Mouse (Mus musculus) kidney, embryonic 16.5 days (tissue): ENCODE data around the gene Tnni1. TPM values are rescaled to one million over a fixed set of nuclear protein-coding genes. Genes with fewer than 3 reads are reported as not detected.

ENCODE experiments used
- ATAC-seq: fragments of 200-750 bp; cut with Nextera tagmentation; 2 replicates; pipeline ENCODE4 v1.8.0; 2017; ENCODE audit warnings: moderate TSS enrichment; ENCODE audit not compliant: low FRiP score, low TSS enrichment
- H3K27ac ChIP-seq: fragments of 300-500 bp; sonication (generic); 2 replicates; pipeline ENCODE4 v1.5.1; 2014; ENCODE audit warnings: low read length
- H3K27me3 ChIP-seq: fragments of 300-500 bp; sonication (generic); 2 replicates; pipeline ENCODE4 v1.6.1; 2014; ENCODE audit warnings: low read length, control low read depth, mixed read lengths; ENCODE audit not compliant: insufficient read depth
- H3K36me3 ChIP-seq: fragments of 300-500 bp; sonication (generic); 2 replicates; pipeline ENCODE4 v1.6.1; 2014; ENCODE audit warnings: low read length, control low read depth, mixed read lengths; ENCODE audit not compliant: insufficient read depth
- H3K4me1 ChIP-seq: fragments of 300-500 bp; sonication (generic); 2 replicates; pipeline ENCODE4 v1.6.1; 2014; ENCODE audit warnings: low read length, control low read depth, mixed read lengths; ENCODE audit not compliant: insufficient read depth
- H3K4me2 ChIP-seq: fragments of 300-500 bp; sonication (generic); replicated peaks from 2 replicates; pipeline ENCODE4 v1.6.1; 2014; ENCODE audit warnings: low read depth, low read length
- H3K4me3 ChIP-seq: fragments of 300-500 bp; sonication (generic); 2 replicates; pipeline ENCODE4 v1.5.1; 2014; ENCODE audit warnings: mild to moderate bottlenecking, low read length
- H3K9ac ChIP-seq: fragments of 300-500 bp; sonication (generic); replicated peaks from 2 replicates; pipeline ENCODE4 v1.6.1; 2014; ENCODE audit warnings: low read length
- H3K9me3 ChIP-seq: fragments of 300-500 bp; sonication (generic); 2 replicates; pipeline ENCODE4 v1.6.1; 2016; ENCODE audit warnings: low read length, control low read depth
- WGBS: fragments of 180-500 bp; shearing (Covaris S2); extraction: QIAGEN DNeasy Blood & Tissue Kit; methylation state at CpG from one replicate; pipeline ENCODE4 v1.1.7; 2014; 5-methylcytosine and 5-hydroxymethylcytosine counted together
- polyA plus RNA-seq: library from polyadenylated mRNA; unstranded; fragments of >200 nt; fragmentation: Nextera tagmentation; extraction: Ambion mirVana; gene quantifications from 2 replicates; pipeline ENCODE4 v1.2.1, GENCODE M21; 2015

Tnni1 gene
- polyA plus RNA-seq, 1 experiment from 2014 or later: 23.5 TPM

- Histone ChIP-seq H3K27me3 (no peaks in the 10 kb centered on the region), H3K4me1 (peaks cover 68% of the 10 kb centered on the region), H3K9me3 (no peaks in the 10 kb centered on the region), H3K9ac (peak within 1 kb of the TSS; percentile 96), H3K36me3 (peaks cover 15% of the 10 kb centered on the region; the same call in 1 of the 2 replicates), H3K4me3 (peak within 1 kb of the TSS; percentile 74), H3K4me2 (peak within 1 kb of the TSS; percentile 84), H3K27ac (peak within 1 kb of the TSS; percentile 85)
- WGBS: under 1% methylated on average over 88 of the region's 90 CpGs
- peak; percentile 84 for ATAC-seq
Observed at GRCm38 (mm10) chr1:135765645-135766591, 13.3 kb upstream of the Tnni1 start, which contains the start of gene Phlda3. Gene Phlda3 (plus strand): TSS chr1:135766119.

GRCm38 (mm10) chr1:135766592-135767306 is 12.5 kb upstream of the Tnni1 start:
- Histone ChIP-seq H3K4me3 (peak overlapping the region; percentile 74), H3K27me3 (no peaks in the 10 kb centered on the region), H3K9me3 (no peaks in the 10 kb centered on the region), H3K27ac (peak overlapping the region; percentile 85), H3K9ac (peak overlapping the region; percentile 96), H3K4me1 (peaks cover 76% of the 10 kb centered on the region), H3K4me2 (peak overlapping the region; percentile 84), H3K36me3 (peaks cover 15% of the 10 kb centered on the region; the same call in 1 of the 2 replicates)
- WGBS: 10% methylated on average over 30 of the region's 30 CpGs
- peak; percentile 4; the same call in 1 of the 2 replicates for ATAC-seq

DNA sequence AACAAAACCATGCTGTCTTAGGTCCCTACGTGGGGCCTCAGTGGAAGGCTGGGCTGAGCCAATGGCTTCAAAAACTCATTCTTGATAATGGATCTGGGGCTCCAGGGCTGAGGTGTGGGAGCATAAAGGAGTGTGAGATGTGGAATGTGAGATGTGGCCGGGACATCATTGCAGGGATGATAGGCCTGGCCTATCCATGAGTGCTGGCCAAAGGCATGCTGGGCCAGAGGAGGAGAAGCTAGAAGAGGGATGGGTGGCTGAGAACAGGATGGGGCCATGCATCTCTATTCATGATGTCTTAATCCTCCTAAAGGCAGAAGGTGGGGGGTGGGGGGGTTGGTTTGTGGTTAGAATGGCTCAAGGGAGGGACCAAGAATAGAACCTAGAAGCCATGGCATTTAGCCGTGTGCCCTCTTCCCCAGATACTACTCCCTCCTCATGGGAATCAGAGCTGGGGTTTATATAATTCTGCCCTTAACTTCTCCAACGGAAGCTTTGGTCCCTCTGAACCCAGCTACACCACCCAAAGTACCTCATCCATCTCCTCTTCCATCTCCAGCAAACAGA is 11.8 kb upstream of the Tnni1 start:
- 40% methylated on average over 4 of the region's 4 CpGs for WGBS
- ATAC-seq: no peak
- Histone ChIP-seq H3K4me3 (peak overlapping the region; percentile 74), H3K9me3 (no peaks in the 10 kb centered on the region), H3K27ac (peak overlapping the region; percentile 85), H3K4me2 (peak overlapping the region; percentile 84), H3K27me3 (no peaks in the 10 kb centered on the region), H3K36me3 (peaks cover 15% of the 10 kb centered on the region; the same call in 1 of the 2 replicates), H3K9ac (peak overlapping the region; percentile 96), H3K4me1 (peaks cover 80% of the 10 kb centered on the region)

GRCm38 (mm10) chr1:135768400-135768799 is 10.8 kb upstream of the Tnni1 start:
- Histone ChIP-seq H3K4me1 (peaks cover 79% of the 10 kb centered on the region), H3K27me3 (no peaks in the 10 kb centered on the region), H3K36me3 (peaks cover 15% of the 10 kb centered on the region; the same call in 1 of the 2 replicates), H3K27ac (no peak overlapping the region), H3K4me2 (peak overlapping the region; percentile 84), H3K9ac (no peak overlapping the region), H3K9me3 (no peaks in the 10 kb centered on the region), H3K4me3 (peak overlapping the region; percentile 74)
- 92% methylated on average over 2 of the region's 2 CpGs for WGBS
- no peak for ATAC-seq

DNA sequence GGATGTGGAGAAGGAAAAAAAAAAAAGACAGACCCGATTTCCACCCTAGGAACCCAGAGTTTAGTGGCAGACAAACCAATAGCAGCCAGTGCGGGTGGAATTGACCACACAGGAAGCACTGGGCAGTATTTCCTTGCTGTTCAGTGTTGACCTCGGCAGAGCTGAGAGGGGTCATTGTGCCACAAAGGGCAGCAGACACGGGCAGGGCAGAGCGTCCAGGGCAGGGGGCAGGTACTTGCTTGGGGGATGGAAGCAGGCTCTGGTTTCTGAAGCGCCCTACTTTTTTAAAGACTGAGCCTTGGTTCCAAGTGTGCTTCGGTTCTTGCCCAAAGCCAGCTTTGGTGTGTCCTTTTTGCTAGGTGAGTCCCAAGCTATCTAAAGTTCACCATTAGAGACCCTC is 9.0 kb upstream of the Tnni1 start:
- Histone ChIP-seq H3K9me3 (no peaks in the 10 kb centered on the region), H3K4me3 (no peak overlapping the region), H3K27me3 (no peaks in the 10 kb centered on the region), H3K4me2 (no peak overlapping the region), H3K4me1 (peaks cover 63% of the 10 kb centered on the region), H3K27ac (peak overlapping the region; percentile 52), H3K9ac (no peak overlapping the region), H3K36me3 (peaks cover 15% of the 10 kb centered on the region; the same call in 1 of the 2 replicates)
- no peak for ATAC-seq
- 52% methylated on average over 7 of the region's 7 CpGs for WGBS

DNA sequence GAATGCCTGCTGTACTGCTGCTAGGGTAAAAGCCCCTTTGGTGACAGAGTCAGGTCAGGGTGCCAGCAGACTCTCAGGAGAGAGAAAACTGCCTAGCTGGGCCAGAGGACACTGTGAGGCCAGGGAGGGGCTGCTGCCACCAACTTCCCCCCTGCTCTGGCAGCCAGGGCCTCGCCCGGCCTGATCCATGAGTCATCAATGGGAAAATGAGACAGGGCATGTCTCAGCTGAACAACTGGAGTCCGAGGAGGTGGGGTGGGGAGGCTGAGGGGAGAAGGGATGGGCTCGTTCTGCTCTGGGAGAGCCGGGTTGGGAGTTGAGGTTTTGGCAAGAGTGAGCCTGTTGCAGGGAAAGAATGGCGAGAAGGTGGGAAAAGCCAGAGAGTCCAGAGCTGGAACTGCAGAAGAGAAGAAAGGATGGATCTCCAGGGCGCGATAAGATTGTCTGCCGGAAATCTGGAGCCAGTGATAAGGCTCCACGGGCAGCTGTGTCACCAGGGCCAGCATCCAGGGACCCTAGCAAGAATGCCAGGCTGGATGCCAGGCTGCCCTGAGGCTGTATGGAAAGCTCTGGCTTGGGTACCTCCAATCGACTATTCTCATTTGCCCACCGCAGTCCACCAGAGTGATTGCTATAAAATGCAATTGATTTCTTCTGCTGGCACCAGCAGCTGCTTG is 8.2 kb upstream of the Tnni1 start:
- H3K27ac ChIP-seq: peak overlapping the region; percentile 52
- H3K9me3 ChIP-seq: no peaks in the 10 kb centered on the region
- H3K27me3 ChIP-seq: no peaks in the 10 kb centered on the region
- peak; percentile 21; the same call in 1 of the 2 replicates for ATAC-seq
- peaks cover 15% of the 10 kb centered on the region; the same call in 1 of the 2 replicates for H3K36me3 ChIP-seq
- no peak overlapping the region for H3K4me3 ChIP-seq
- 42% methylated on average over 12 of the region's 12 CpGs for WGBS
- peaks cover 60% of the 10 kb centered on the region for H3K4me1 ChIP-seq
- peak overlapping the region; percentile 1; the same call in 1 of the 2 replicates for H3K9ac ChIP-seq
- H3K4me2 ChIP-seq: no peak overlapping the region

DNA sequence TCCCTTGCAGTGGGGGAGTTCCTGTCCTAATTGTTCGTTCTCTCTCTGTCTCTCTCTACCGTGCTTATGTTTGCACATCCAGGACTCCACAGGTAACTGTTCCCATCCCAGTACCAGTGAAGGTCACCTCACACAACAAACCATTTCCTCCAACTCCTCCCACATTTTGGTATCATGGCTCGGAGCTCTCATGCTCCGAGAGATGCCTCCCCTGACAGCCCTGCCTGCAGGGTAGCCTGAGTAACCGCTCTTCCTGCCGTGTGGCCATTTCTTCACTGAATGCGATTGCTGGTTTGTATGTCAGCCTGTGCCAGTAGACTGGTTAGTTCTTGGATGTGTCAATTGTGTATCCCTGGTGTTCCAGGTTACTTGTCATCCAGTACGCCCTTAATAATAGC is 7.7 kb upstream of the Tnni1 start:
- Histone ChIP-seq H3K27ac (0 out of 2 replicates have a peak overlapping the region, but pooled peaks have one; percentile 25), H3K4me3 (no peak overlapping the region), H3K9ac (no peak overlapping the region), H3K9me3 (no peaks in the 10 kb centered on the region), H3K36me3 (peaks cover 15% of the 10 kb centered on the region; the same call in 1 of the 2 replicates), H3K4me1 (peaks cover 64% of the 10 kb centered on the region), H3K4me2 (no peak overlapping the region), H3K27me3 (no peaks in the 10 kb centered on the region)
- no peak for ATAC-seq
- WGBS: 48% methylated on average over 8 of the region's 8 CpGs

DNA sequence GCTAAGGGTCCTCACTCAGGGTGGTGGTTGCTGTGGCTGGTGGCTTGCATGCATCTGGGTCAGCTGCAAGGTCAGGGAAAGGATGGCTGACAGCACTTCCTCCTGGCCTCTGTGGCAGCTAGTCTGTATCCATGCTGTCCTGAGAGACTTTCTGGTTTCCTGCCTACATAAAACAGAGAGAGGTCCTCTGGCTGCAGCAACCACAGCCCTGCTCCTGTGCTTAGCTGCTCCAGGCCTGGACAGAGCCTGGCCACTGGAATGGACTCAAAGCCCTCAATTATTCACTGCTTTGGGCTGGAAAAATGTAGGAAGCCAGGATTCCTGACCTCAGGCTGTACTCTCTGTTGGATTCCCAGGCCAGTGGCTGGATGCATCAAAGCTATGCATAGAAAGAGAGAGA is 2.6 kb upstream of the Tnni1 start:
- Histone ChIP-seq H3K27me3 (no peaks in the 10 kb centered on the region), H3K4me1 (peaks cover 56% of the 10 kb centered on the region), H3K9me3 (no peaks in the 10 kb centered on the region), H3K36me3 (no peaks in the 10 kb centered on the region), H3K9ac (0 out of 2 replicates have a peak overlapping the region, but pooled peaks have one; percentile 4), H3K27ac (peak overlapping the region; percentile 66), H3K4me3 (no peak overlapping the region), H3K4me2 (no peak overlapping the region)
- no peak for ATAC-seq

DNA sequence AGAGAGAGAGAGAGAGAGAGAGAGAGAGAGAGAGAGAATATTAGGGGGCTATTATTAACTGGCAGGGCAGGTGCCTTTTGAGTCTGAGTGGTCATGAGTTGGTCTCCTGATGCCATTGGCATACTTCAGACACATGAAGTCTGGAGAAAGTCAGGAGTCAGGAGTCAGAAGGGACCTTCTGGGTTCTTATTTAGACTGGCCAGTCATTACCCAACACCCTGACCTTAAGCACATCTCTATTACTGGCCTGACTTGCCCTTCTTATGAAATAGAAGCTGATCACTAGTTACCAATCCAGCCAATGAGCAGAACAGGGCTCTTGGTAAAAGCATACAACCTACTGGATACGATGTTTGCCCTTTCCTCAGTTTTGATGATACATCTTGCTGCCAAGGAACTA is 2.2 kb upstream of the Tnni1 start:
- Histone ChIP-seq H3K9me3 (no peaks in the 10 kb centered on the region), H3K27ac (no peak overlapping the region), H3K9ac (no peak overlapping the region), H3K4me1 (peaks cover 53% of the 10 kb centered on the region), H3K4me3 (no peak overlapping the region), H3K4me2 (no peak overlapping the region), H3K27me3 (no peaks in the 10 kb centered on the region), H3K36me3 (no peaks in the 10 kb centered on the region)
- 85% methylated on average over 1 of the region's 1 CpGs for WGBS
- ATAC-seq: no peak
